Mouse (Mus musculus) hindbrain, embryonic 10.5 days (tissue): ENCODE results near the gene Slc1a3. TPM values are rescaled to one million over a fixed set of nuclear protein-coding genes. Genes with fewer than 3 reads are reported as not detected.

Experiments
- polyA plus RNA-seq: library from polyadenylated mRNA; unstranded; fragments of >200 nt; fragmentation: Nextera tagmentation; extraction: Ambion mirVana; gene quantifications from 2 replicates; pipeline ENCODE4 v1.2.1, GENCODE M21; 2016

The Slc1a3 gene
- polyA plus RNA-seq, 1 experiment from 2014 or later = 26.1 TPM

Other genes starting within 250 kb of the Slc1a3 start
- not detected in 2 replicates for gene Gm2310, start 190.8 kb downstream of the Slc1a3 start, polyA plus RNA-seq